Mouse (Mus musculus) small intestine, adult 2 months (tissue): ENCODE results near the gene Foxb1. TPM values are rescaled to one million over a fixed set of nuclear protein-coding genes. Genes with fewer than 3 reads are reported as not detected.

Experiments used
- H3K27ac ChIP-seq: fragments of 200-500 bp; 2 replicates; pipeline ENCODE4 v1.5.1; 2012; ENCODE audit warnings: low read depth, low read length, control low read depth, inconsistent platforms; ENCODE audit not compliant: insufficient read depth
- H3K27me3 ChIP-seq: fragments of 200-500 bp; 2 replicates; pipeline ENCODE4 v1.6.1; 2012; ENCODE audit warnings: mild to moderate bottlenecking, moderate library complexity, low read length, inconsistent platforms; ENCODE audit not compliant: control insufficient read depth, insufficient read depth
- H3K36me3 ChIP-seq: fragments of 200-500 bp; 2 replicates; pipeline ENCODE4 v1.6.1; 2012; ENCODE audit warnings: mild to moderate bottlenecking, low read length, control low read depth, inconsistent platforms; ENCODE audit not compliant: control insufficient read depth, insufficient read depth
- H3K4me1 ChIP-seq: fragments of 200-500 bp; 2 replicates; pipeline ENCODE4 v1.6.1; 2012; ENCODE audit warnings: low read length, inconsistent platforms, mixed read lengths; ENCODE audit not compliant: control insufficient read depth, insufficient read depth, insufficient read length
- H3K4me3 ChIP-seq: fragments of 200-500 bp; 2 replicates; pipeline ENCODE4 v1.5.1; 2012; ENCODE audit warnings: low read depth, mild to moderate bottlenecking, control low read depth, inconsistent platforms, low read length, moderate library complexity
- CTCF ChIP-seq: fragments of 200-500 bp; IDR thresholded peaks from 2 replicates; pipeline ENCODE4 v1.5.1; 2012; ENCODE audit warnings: low read depth, mild to moderate bottlenecking, control low read depth, inconsistent platforms, low read length, moderate library complexity, mixed read lengths; ENCODE audit not compliant: insufficient replicate concordance, insufficient read length; ENCODE audit errors: extremely low read depth
- POLR2A ChIP-seq: fragments of 200-500 bp; IDR thresholded peaks from 2 replicates; pipeline ENCODE4 v1.6.1; 2012; ENCODE audit warnings: low read depth, mild to moderate bottlenecking, control low read depth, inconsistent platforms, low read length, moderate library complexity
- WGBS: fragments of 180-500 bp; shearing (Covaris S2); methylation state at CpG from one replicate; pipeline ENCODE4 v1.1.7; 2018; 5-methylcytosine and 5-hydroxymethylcytosine counted together
- polyA plus RNA-seq: library from polyadenylated mRNA; depleted of rRNA; stranded (reverse); fragments of >200 nt; gene quantifications from 2 replicates; pipeline ENCODE4 v1.2.3, GENCODE M21; 2012

Foxb1 gene
- polyA plus RNA-seq, 1 experiment = not detected

DNA sequence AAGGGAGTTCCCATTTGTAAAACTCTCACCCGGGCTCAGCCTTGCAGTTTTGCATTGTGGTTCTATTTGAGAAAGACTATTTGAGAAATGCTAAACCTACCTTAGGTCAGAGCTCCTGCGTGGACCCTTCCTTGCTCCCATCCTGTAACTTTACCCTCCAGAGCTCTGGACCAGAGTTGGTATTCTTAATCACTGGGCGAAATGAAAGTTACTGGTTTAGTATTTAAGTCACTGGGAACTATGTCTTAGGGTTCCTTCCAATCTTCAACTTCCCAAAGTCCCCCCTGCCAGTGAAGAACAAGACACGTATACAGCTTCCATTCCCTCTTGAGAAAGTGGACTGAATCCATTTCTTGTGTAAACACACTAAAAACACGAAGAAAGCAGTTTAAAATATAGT, 5.6 kb downstream of the Foxb1 start:
- no peaks in the 10 kb centered on the region for H3K36me3 ChIP-seq
- H3K27me3 ChIP-seq = peaks cover 40% of the 10 kb centered on the region
- H3K27ac ChIP-seq = no peak overlapping the region
- WGBS = 24% methylated on average over 5 of the region's 5 CpGs
- H3K4me3 ChIP-seq = no peak overlapping the region
- no peaks in the 10 kb centered on the region for H3K4me1 ChIP-seq
- no peak for TF ChIP-seq POLR2A
- no peak for TF ChIP-seq CTCF

GRCm38 (mm10) chr9:69754712-69755111, 6.0 kb downstream of the Foxb1 start:
- H3K27ac ChIP-seq = no peak overlapping the region
- 28% methylated on average over 5 of the region's 5 CpGs for WGBS
- no peaks in the 10 kb centered on the region for H3K36me3 ChIP-seq
- TF ChIP-seq CTCF = no peak
- no peak for TF ChIP-seq POLR2A
- H3K4me3 ChIP-seq = no peak overlapping the region
- no peaks in the 10 kb centered on the region for H3K4me1 ChIP-seq
- peaks cover 35% of the 10 kb centered on the region for H3K27me3 ChIP-seq

- WGBS = 20% methylated on average over 7 of the region's 7 CpGs
- no peaks in the 10 kb centered on the region for H3K36me3 ChIP-seq
- no peak for TF ChIP-seq CTCF
- no peak for TF ChIP-seq POLR2A
- no peaks in the 10 kb centered on the region for H3K4me1 ChIP-seq
- H3K27ac ChIP-seq = no peak overlapping the region
- no peak overlapping the region for H3K4me3 ChIP-seq
- H3K27me3 ChIP-seq = peaks cover 31% of the 10 kb centered on the region
Observed at GRCm38 (mm10) chr9:69754291-69754690, 6.4 kb downstream of the Foxb1 start.

DNA sequence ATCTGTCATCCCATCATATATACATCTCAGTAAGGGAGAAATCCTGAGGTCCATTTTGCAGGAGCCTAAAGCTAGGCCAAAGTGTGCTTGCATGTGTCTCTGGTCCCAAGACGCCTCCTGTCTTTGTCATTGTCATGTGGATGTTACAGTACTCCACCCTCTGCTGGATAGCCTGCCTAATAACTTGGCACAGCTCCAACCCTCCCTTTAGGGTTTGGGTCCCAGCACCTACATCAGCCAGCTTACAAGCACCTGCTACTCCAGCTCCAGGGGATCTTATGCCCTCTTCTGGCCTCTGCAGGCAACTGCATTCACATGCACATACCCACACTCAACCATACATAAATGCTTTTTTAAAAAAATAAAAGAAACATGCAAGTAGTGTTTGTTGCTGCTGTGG, 12.8 kb downstream of the Foxb1 start:
- 86% methylated on average over 1 of the region's 1 CpGs for WGBS
- H3K4me1 ChIP-seq = no peaks in the 10 kb centered on the region
- H3K27ac ChIP-seq = no peak overlapping the region
- TF ChIP-seq POLR2A (no peak), CTCF (no peak)
- H3K27me3 ChIP-seq = no peaks in the 10 kb centered on the region
- no peaks in the 10 kb centered on the region for H3K36me3 ChIP-seq
- no peak overlapping the region for H3K4me3 ChIP-seq

DNA sequence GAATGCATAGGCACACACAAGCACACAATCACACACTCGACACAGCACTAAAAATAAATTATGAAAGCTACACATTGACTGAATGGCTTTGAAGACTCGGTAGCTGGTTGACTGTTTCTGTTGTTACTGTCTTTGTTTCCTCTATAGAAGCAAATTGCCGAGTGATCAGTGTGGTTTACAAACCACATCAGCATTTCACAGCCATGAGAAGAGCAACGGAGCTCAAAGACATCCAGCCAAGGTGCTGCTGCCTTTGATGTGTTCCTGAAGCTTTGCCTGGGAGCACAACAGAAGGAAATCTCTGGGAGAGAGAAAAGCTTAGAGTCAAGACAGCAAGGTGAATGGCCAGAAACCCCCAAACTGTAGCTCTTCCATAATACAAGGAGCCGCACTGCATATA, 32.0 kb downstream of the Foxb1 start:
- TF ChIP-seq CTCF (no peak), POLR2A (no peak)
- Histone ChIP-seq H3K4me1 (no peaks in the 10 kb centered on the region), H3K27ac (no peak overlapping the region), H3K36me3 (no peaks in the 10 kb centered on the region), H3K27me3 (no peaks in the 10 kb centered on the region), H3K4me3 (no peak overlapping the region)
- 57% methylated on average over 5 of the region's 5 CpGs for WGBS

DNA sequence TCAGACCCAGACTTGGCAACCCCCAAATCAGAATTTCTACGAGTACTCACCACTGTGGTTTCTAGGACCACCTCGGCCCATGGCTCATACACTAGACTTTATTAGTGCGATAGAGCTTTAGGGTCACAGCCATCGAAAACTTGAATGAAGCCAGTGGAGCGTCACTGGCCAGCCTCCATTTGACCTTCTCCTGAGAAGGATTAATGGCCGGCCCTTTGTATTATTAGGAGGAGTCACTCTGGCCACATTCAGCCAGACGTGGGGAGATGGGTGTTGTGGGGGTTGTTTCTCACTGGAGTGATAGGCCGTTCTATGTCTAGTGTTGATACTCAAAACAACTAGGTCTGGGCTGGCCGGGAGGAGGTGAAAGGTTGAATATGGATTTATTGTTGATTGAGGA, 42.3 kb downstream of the Foxb1 start:
- WGBS = 86% methylated on average over 9 of the region's 9 CpGs
- peaks cover 2% of the 10 kb centered on the region; the same call in 1 of the 2 replicates for H3K27me3 ChIP-seq
- TF ChIP-seq CTCF (no peak), POLR2A (no peak)
- H3K4me3 ChIP-seq = no peak overlapping the region
- H3K36me3 ChIP-seq = no peaks in the 10 kb centered on the region
- no peaks in the 10 kb centered on the region for H3K4me1 ChIP-seq
- no peak overlapping the region for H3K27ac ChIP-seq

GRCm38 (mm10) chr9:69716364-69716763, 44.4 kb downstream of the Foxb1 start:
- TF ChIP-seq POLR2A = no peak
- TF ChIP-seq CTCF = no peak

More at GRCm38 (mm10) chr9:69716364-69716763, 44.4 kb downstream of the Foxb1 start:
- 38% methylated on average over 4 of the region's 4 CpGs for WGBS
- Histone ChIP-seq H3K4me3 (no peak overlapping the region), H3K27ac (no peak overlapping the region), H3K4me1 (no peaks in the 10 kb centered on the region), H3K27me3 (peaks cover 2% of the 10 kb centered on the region; the same call in 1 of the 2 replicates), H3K36me3 (no peaks in the 10 kb centered on the region)
